Mouse (Mus musculus): Measurements from ENCODE around the gene Hsd17b3. TPM values are rescaled to one million over a fixed set of nuclear protein-coding genes. Genes with fewer than 3 reads are reported as not detected.

Gene Hsd17b3
- polyA plus RNA-seq (2012; rRNA removed): not detected in 2 replicates

- Histone ChIP-seq H3K4me3 (replicated peaks; ENCODE audit: insufficient read depth, low read depth, low read length) (no peak within 1 kb of the TSS), H3K27me3 (ENCODE audit: control insufficient read depth, insufficient read depth, low read length) (no peaks in the 10 kb centered on the region), H3K4me1 (ENCODE audit: control insufficient read depth, insufficient read depth, low read length) (no peaks in the 10 kb centered on the region), H3K27ac (ENCODE audit: insufficient read depth, low read length) (no peak within 1 kb of the TSS)
- TF ChIP-seq CTCF (IDR thresholded peaks at IDR 0.05; ENCODE audit: borderline replicate concordance, insufficient read depth, low read depth, low read length): no peak
- TF ChIP-seq POLR2A (IDR thresholded peaks at IDR 0.05; ENCODE audit: borderline replicate concordance, insufficient read depth, low read length): no peak
- WGBS: 65% methylated on average over 4 of the region's 4 CpGs
- DNase-seq: no peak
Measured at GRCm38 (mm10) chr13:64089130-64089529, at the start of gene Hsd17b3. Gene Hsd17b3, minus strand, starts transcription at chr13:64089230.

GRCm38 (mm10) chr13:64129616-64130375 is 40.8 kb upstream of the Hsd17b3 start:
- Histone ChIP-seq H3K27me3 (ENCODE audit: control insufficient read depth, insufficient read depth, low read length) (no peaks in the 10 kb centered on the region), H3K27ac (ENCODE audit: insufficient read depth, low read length) (no peak overlapping the region), H3K4me1 (ENCODE audit: control insufficient read depth, insufficient read depth, low read length) (no peaks in the 10 kb centered on the region), H3K4me3 (replicated peaks; ENCODE audit: insufficient read depth, low read depth, low read length) (peak overlapping the region; percentile 40)
- TF ChIP-seq CTCF (IDR thresholded peaks at IDR 0.05; ENCODE audit: borderline replicate concordance, insufficient read depth, low read depth, low read length) (peak; percentile 22; the same call in 1 of the 2 replicates), POLR2A (IDR thresholded peaks at IDR 0.05; ENCODE audit: borderline replicate concordance, insufficient read depth, low read length) (no peak)
- peak; percentile 25 to 26 for DNase-seq
- 51% methylated on average over 15 of the region's 15 CpGs for WGBS

- 10% methylated on average over 44 of the region's 44 CpGs for WGBS
- no peaks in the 10 kb centered on the region for H3K4me1 ChIP-seq (ENCODE audit: control insufficient read depth, insufficient read depth, low read length)
- H3K27me3 ChIP-seq (ENCODE audit: control insufficient read depth, insufficient read depth, low read length): no peaks in the 10 kb centered on the region
- DNase-seq: peak; percentile 13 to 28
- no peak for TF ChIP-seq POLR2A (IDR thresholded peaks at IDR 0.05; ENCODE audit: borderline replicate concordance, insufficient read depth, low read length)
- no peak for TF ChIP-seq CTCF (IDR thresholded peaks at IDR 0.05; ENCODE audit: borderline replicate concordance, insufficient read depth, low read depth, low read length)
- H3K27ac ChIP-seq (ENCODE audit: insufficient read depth, low read length): no peak within 1 kb of the TSS
- peak within 1 kb of the TSS; percentile 40 for H3K4me3 ChIP-seq (replicated peaks; ENCODE audit: insufficient read depth, low read depth, low read length)
Measured at GRCm38 (mm10) chr13:64128858-64129615, 40.0 kb upstream of the Hsd17b3 start, which contains the start of gene Slc35d2. Gene Slc35d2, minus strand, starts transcription at chr13:64129368.

- Histone ChIP-seq H3K27me3 (ENCODE audit: control insufficient read depth, insufficient read depth, low read length) (no peaks in the 10 kb centered on the region; the same call in 1 of the 2 replicates), H3K27ac (ENCODE audit: insufficient read depth, low read length) (no peak overlapping the region), H3K4me1 (ENCODE audit: control insufficient read depth, insufficient read depth, low read length) (no peaks in the 10 kb centered on the region), H3K4me3 (replicated peaks; ENCODE audit: insufficient read depth, low read depth, low read length) (no peak overlapping the region)
- TF ChIP-seq POLR2A (IDR thresholded peaks at IDR 0.05; ENCODE audit: borderline replicate concordance, insufficient read depth, low read length) (no peak), CTCF (IDR thresholded peaks at IDR 0.05; ENCODE audit: borderline replicate concordance, insufficient read depth, low read depth, low read length) (no peak)
- DNase-seq: no peak
- 62% methylated on average over 4 of the region's 4 CpGs for WGBS
Measured at GRCm38 (mm10) chr13:64126316-64126715, 37.3 kb upstream of the Hsd17b3 start.

- WGBS: 94% methylated on average over 6 of the region's 6 CpGs
- Histone ChIP-seq H3K4me1 (ENCODE audit: control insufficient read depth, insufficient read depth, low read length) (no peaks in the 10 kb centered on the region), H3K27me3 (ENCODE audit: control insufficient read depth, insufficient read depth, low read length) (no peaks in the 10 kb centered on the region; the same call in 1 of the 2 replicates), H3K4me3 (replicated peaks; ENCODE audit: insufficient read depth, low read depth, low read length) (no peak overlapping the region), H3K27ac (ENCODE audit: insufficient read depth, low read length) (no peak overlapping the region)
- no peak for TF ChIP-seq POLR2A (IDR thresholded peaks at IDR 0.05; ENCODE audit: borderline replicate concordance, insufficient read depth, low read length)
- TF ChIP-seq CTCF (IDR thresholded peaks at IDR 0.05; ENCODE audit: borderline replicate concordance, insufficient read depth, low read depth, low read length): no peak
- DNase-seq: no peak
Measured at GRCm38 (mm10) chr13:64124886-64125285, 35.9 kb upstream of the Hsd17b3 start.

- no peak for TF ChIP-seq CTCF (IDR thresholded peaks at IDR 0.05; ENCODE audit: borderline replicate concordance, insufficient read depth, low read depth, low read length)
- no peak for TF ChIP-seq POLR2A (IDR thresholded peaks at IDR 0.05; ENCODE audit: borderline replicate concordance, insufficient read depth, low read length)
- Histone ChIP-seq H3K4me3 (replicated peaks; ENCODE audit: insufficient read depth, low read depth, low read length) (no peak overlapping the region), H3K27ac (ENCODE audit: insufficient read depth, low read length) (no peak overlapping the region), H3K4me1 (ENCODE audit: control insufficient read depth, insufficient read depth, low read length) (no peaks in the 10 kb centered on the region), H3K27me3 (ENCODE audit: control insufficient read depth, insufficient read depth, low read length) (no peaks in the 10 kb centered on the region; the same call in 1 of the 2 replicates)
- DNase-seq: no peak
- 29% methylated on average over 6 of the region's 6 CpGs for WGBS
Measured at GRCm38 (mm10) chr13:64123491-64124188, 34.6 kb upstream of the Hsd17b3 start.

- no peak for TF ChIP-seq POLR2A (IDR thresholded peaks at IDR 0.05; ENCODE audit: borderline replicate concordance, insufficient read depth, low read length)
- no peaks in the 10 kb centered on the region for H3K4me1 ChIP-seq (ENCODE audit: control insufficient read depth, insufficient read depth, low read length)
- no peak overlapping the region for H3K4me3 ChIP-seq (replicated peaks; ENCODE audit: insufficient read depth, low read depth, low read length)
- 55% methylated on average over 4 of the region's 4 CpGs for WGBS
- DNase-seq: no peak
- H3K27ac ChIP-seq (ENCODE audit: insufficient read depth, low read length): no peak overlapping the region
- no peaks in the 10 kb centered on the region; the same call in 1 of the 2 replicates for H3K27me3 ChIP-seq (ENCODE audit: control insufficient read depth, insufficient read depth, low read length)
Measured at GRCm38 (mm10) chr13:64120760-64121159, 31.7 kb upstream of the Hsd17b3 start.

Data from cerebellum, adult 2 months (tissue).